Mouse (Mus musculus): ENCODE measurements at regions not wholly inside any gene's neighbourhood (a gene's known extent, or its start where the extent isn't known, plus 50 kb on each side); places are given as distances from the start of the nearest gene placed in this dataset.

GRCm38 (mm10) chr19:14124250-14124827, 211.0 kb downstream of the Olfr1505 start:
- no peak overlapping the region for H3K27ac ChIP-seq
- no peaks in the 10 kb centered on the region for H3K36me3 ChIP-seq
- no peaks in the 10 kb centered on the region for H3K27me3 ChIP-seq (replicated peaks)
- H3K9ac ChIP-seq = no peak overlapping the region
- WGBS = 63% methylated on average over 5 of the region's 5 CpGs
- H3K9me3 ChIP-seq = no peaks in the 10 kb centered on the region
- peaks cover 5% of the 10 kb centered on the region; the same call in 1 of the 2 replicates for H3K4me1 ChIP-seq
- ATAC-seq (ENCODE audit: low FRiP score, low read depth) = no peak
- H3K4me3 ChIP-seq = no peak overlapping the region
- H3K4me2 ChIP-seq (replicated peaks) = no peak overlapping the region

- no peaks in the 10 kb centered on the region for H3K27me3 ChIP-seq (replicated peaks)
- no peak for ATAC-seq (ENCODE audit: low FRiP score, low read depth)
- 76% methylated on average over 5 of the region's 5 CpGs for WGBS
Observed at GRCm38 (mm10) chr19:14124986-14125385, 211.7 kb downstream of the Olfr1505 start.

DNA sequence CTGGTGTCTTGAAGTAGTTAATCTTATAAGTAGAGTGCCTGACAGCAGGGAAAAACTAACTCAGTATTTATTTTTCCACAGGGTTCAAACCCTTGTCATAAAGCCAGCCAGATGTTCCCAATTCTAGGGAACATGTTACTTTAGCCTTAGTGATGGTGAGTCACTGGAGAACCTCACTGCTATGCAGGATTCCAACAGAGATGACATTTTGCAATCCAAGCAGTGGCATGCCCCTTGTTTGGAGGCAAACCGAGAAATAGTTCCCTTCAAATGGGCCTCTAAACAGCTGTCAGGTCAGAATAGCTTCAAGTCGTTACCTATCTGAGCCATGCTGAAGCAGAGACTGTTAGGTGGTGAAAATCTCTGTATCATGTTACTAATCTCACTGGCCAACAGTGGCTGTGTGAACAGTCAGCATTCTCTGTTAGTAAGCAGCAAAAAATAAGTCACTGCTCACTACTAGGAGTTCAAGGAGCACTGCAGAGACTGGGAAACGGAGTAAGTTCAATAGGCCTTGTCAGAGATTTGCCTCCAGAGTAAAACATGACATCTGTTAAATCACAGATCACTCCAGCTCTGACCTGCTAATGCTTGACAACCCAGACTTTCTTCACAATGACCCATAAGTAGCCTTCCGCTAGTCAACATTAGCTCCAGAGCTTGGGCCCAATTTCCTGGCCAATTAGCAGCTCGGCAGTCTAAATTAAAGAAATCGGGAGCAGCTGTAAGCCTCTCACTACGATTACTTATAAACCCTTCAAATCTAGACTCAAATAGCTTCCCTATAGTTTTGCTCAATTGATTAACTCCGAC, 215.3 kb downstream of the Olfr1505 start:
- Histone ChIP-seq H3K4me3 (no peak overlapping the region), H3K9me3 (no peaks in the 10 kb centered on the region), H3K9ac (no peak overlapping the region), H3K27me3 (replicated peaks) (no peaks in the 10 kb centered on the region), H3K4me2 (replicated peaks) (no peak overlapping the region), H3K36me3 (no peaks in the 10 kb centered on the region), H3K27ac (no peak overlapping the region), H3K4me1 (no peaks in the 10 kb centered on the region)
- ATAC-seq (ENCODE audit: low FRiP score, low read depth) = no peak
- WGBS = 72% methylated on average over 8 of the region's 8 CpGs

More at GRCm38 (mm10) chr19:14124986-14125385, 211.7 kb downstream of the Olfr1505 start:
- Histone ChIP-seq H3K27ac (no peak overlapping the region), H3K9ac (no peak overlapping the region), H3K4me2 (replicated peaks) (no peak overlapping the region), H3K36me3 (no peaks in the 10 kb centered on the region), H3K9me3 (no peaks in the 10 kb centered on the region), H3K4me1 (peaks cover 5% of the 10 kb centered on the region; the same call in 1 of the 2 replicates), H3K4me3 (no peak overlapping the region)

- 74% methylated on average over 3 of the region's 3 CpGs for WGBS
- no peak for ATAC-seq (ENCODE audit: low FRiP score, low read depth)
- no peaks in the 10 kb centered on the region for H3K9me3 ChIP-seq
- H3K4me3 ChIP-seq = no peak overlapping the region
- no peaks in the 10 kb centered on the region for H3K27me3 ChIP-seq (replicated peaks)
- no peak overlapping the region for H3K4me2 ChIP-seq (replicated peaks)
- H3K9ac ChIP-seq = no peak overlapping the region
- H3K36me3 ChIP-seq = no peaks in the 10 kb centered on the region
- H3K4me1 ChIP-seq = no peaks in the 10 kb centered on the region
- H3K27ac ChIP-seq = no peak overlapping the region
Observed at GRCm38 (mm10) chr19:14161217-14161616, 247.9 kb downstream of the Olfr1505 start.

DNA sequence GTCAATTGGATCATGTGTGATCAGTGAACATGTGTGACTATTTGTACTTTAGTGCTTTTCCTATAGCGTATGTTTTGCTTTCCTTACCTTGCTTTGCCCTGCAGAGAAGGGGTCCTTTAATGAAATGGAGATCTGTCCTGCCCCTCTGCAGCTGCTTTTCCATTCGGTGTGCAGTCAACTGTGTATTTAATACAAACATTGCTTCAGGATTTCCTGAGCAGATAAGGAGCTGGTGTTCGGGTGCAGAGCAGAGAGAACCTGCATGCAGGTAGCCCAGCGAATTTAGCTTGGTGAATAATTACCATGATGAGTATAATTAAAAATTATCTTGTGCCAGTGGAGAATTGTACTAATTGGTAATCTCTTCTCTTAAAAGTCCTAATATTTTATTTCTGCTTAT, 249.4 kb downstream of the Olfr1505 start:
- Histone ChIP-seq H3K36me3 (no peaks in the 10 kb centered on the region), H3K9me3 (no peaks in the 10 kb centered on the region), H3K4me1 (no peaks in the 10 kb centered on the region), H3K4me3 (no peak overlapping the region), H3K4me2 (replicated peaks) (no peak overlapping the region), H3K9ac (no peak overlapping the region), H3K27ac (no peak overlapping the region), H3K27me3 (replicated peaks) (no peaks in the 10 kb centered on the region)
- WGBS = 68% methylated on average over 4 of the region's 4 CpGs
- no peak for ATAC-seq (ENCODE audit: low FRiP score, low read depth)

GRCm38 (mm10) chr19:14165775-14166174, 252.4 kb downstream of the Olfr1505 start:
- Histone ChIP-seq H3K4me3 (no peak overlapping the region), H3K9ac (no peak overlapping the region), H3K4me2 (replicated peaks) (no peak overlapping the region), H3K4me1 (no peaks in the 10 kb centered on the region), H3K27ac (no peak overlapping the region), H3K27me3 (replicated peaks) (no peaks in the 10 kb centered on the region), H3K36me3 (no peaks in the 10 kb centered on the region), H3K9me3 (no peaks in the 10 kb centered on the region)
- WGBS = 76% methylated on average over 2 of the region's 2 CpGs
- ATAC-seq (ENCODE audit: low FRiP score, low read depth) = no peak

- H3K9ac ChIP-seq = no peak overlapping the region
- H3K4me2 ChIP-seq (replicated peaks) = no peak overlapping the region
- no peak for ATAC-seq (ENCODE audit: low FRiP score, low read depth)
- H3K4me1 ChIP-seq = no peaks in the 10 kb centered on the region
- H3K27ac ChIP-seq = no peak overlapping the region
- no peaks in the 10 kb centered on the region for H3K36me3 ChIP-seq
- no peaks in the 10 kb centered on the region for H3K27me3 ChIP-seq (replicated peaks)
- WGBS = 23% methylated on average over 4 of the region's 4 CpGs
- H3K9me3 ChIP-seq = no peaks in the 10 kb centered on the region
- no peak overlapping the region for H3K4me3 ChIP-seq
Observed at GRCm38 (mm10) chr19:14180244-14180643, 266.9 kb downstream of the Olfr1505 start.

DNA sequence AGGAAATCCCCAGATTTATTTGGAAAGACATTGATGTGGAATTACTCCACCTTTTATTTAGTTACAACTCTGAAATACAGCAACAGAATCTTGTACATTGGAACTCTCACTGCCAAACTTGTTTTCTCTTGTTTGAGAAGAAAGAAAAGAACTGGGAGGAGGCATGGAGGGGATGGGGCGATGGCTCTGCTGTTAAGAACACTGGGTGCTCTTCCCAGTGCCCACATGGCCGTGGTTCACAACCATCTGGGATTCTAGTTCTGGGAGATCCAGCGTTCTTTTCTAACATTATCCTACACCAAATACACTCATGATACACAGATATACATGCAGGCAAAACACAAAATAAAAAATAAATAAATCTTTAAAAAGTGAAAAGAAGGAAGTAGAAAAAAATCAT, 267.6 kb downstream of the Olfr1505 start:
- H3K4me1 ChIP-seq = no peaks in the 10 kb centered on the region
- H3K9me3 ChIP-seq = no peaks in the 10 kb centered on the region
- WGBS = 82% methylated on average over 3 of the region's 3 CpGs
- ATAC-seq (ENCODE audit: low FRiP score, low read depth) = no peak
- no peaks in the 10 kb centered on the region for H3K27me3 ChIP-seq (replicated peaks)
- no peak overlapping the region for H3K27ac ChIP-seq
- H3K9ac ChIP-seq = no peak overlapping the region
- no peak overlapping the region for H3K4me2 ChIP-seq (replicated peaks)
- H3K4me3 ChIP-seq = no peak overlapping the region
- H3K36me3 ChIP-seq = no peaks in the 10 kb centered on the region

DNA sequence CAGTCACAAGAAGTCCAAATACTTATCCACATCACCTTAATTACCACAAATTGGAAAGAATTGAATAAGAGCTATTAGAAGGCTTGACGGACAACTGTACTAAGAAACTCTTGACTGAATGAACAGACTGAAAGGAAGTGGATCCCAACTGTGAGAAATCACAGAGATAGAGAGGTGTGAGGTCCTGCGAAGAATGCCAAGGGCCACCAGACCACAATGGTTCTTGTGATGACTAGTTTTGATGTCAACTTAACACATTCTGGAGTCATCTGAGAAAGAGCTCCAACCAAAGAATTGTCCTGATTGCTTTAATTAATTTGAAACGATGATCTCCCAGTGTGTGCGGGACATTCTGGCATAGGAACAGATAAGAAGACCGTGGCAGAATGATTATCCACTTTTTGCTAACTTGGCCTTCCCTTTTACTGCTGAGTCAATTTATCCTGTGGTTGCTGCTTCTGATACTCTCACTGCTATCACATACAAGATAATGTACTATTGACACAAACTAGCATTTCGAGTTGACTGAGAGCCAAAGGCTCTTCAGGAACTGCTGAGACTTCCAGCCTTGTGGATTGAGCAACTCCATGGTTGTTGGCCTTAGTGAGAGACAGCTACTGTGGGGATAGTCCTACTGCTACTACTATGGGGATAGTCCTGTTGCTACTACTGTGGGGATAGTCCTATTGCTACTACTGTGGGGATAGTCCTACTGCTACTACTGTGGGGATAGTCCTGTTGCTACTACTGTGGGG, 268.5 kb downstream of the Olfr1505 start:
- Histone ChIP-seq H3K4me1 (no peaks in the 10 kb centered on the region), H3K27me3 (replicated peaks) (no peaks in the 10 kb centered on the region), H3K4me2 (replicated peaks) (no peak overlapping the region), H3K9ac (no peak overlapping the region), H3K4me3 (no peak overlapping the region), H3K9me3 (no peaks in the 10 kb centered on the region), H3K27ac (no peak overlapping the region), H3K36me3 (no peaks in the 10 kb centered on the region)
- ATAC-seq (ENCODE audit: low FRiP score, low read depth) = no peak
- 93% methylated on average over 6 of the region's 6 CpGs for WGBS

DNA sequence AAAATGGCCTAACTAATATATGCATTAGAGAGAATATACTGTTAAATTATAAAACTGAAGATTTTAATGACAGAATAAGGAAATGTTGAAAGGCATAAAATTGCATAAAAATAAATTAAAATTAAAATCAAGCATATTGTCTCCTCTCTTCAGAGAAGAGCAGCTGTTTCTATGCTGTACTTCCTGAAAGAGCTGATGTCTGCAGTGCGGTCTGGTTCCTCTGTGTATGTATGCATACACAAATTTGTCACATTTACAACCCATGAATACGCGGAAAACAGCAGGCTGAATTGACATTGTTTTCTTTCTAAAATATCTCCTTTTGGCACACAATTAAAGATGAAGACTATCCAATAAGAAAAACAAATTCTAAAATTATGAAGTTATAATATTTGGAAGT, 278.5 kb downstream of the Olfr1505 start:
- Histone ChIP-seq H3K4me1 (no peaks in the 10 kb centered on the region), H3K27ac (no peak overlapping the region), H3K27me3 (replicated peaks) (no peaks in the 10 kb centered on the region), H3K9me3 (no peaks in the 10 kb centered on the region), H3K36me3 (no peaks in the 10 kb centered on the region), H3K9ac (no peak overlapping the region), H3K4me3 (no peak overlapping the region), H3K4me2 (replicated peaks) (no peak overlapping the region)
- 88% methylated on average over 3 of the region's 3 CpGs for WGBS
- ATAC-seq (ENCODE audit: low FRiP score, low read depth) = no peak

GRCm38 (mm10) chr19:14197864-14198263, 284.5 kb downstream of the Olfr1505 start:
- Histone ChIP-seq H3K9me3 (no peaks in the 10 kb centered on the region), H3K4me2 (replicated peaks) (no peak overlapping the region), H3K9ac (no peak overlapping the region), H3K4me1 (no peaks in the 10 kb centered on the region), H3K4me3 (no peak overlapping the region), H3K27me3 (replicated peaks) (no peaks in the 10 kb centered on the region), H3K27ac (no peak overlapping the region), H3K36me3 (no peaks in the 10 kb centered on the region)
- 86% methylated on average over 3 of the region's 3 CpGs for WGBS
- ATAC-seq (ENCODE audit: low FRiP score, low read depth) = no peak

DNA sequence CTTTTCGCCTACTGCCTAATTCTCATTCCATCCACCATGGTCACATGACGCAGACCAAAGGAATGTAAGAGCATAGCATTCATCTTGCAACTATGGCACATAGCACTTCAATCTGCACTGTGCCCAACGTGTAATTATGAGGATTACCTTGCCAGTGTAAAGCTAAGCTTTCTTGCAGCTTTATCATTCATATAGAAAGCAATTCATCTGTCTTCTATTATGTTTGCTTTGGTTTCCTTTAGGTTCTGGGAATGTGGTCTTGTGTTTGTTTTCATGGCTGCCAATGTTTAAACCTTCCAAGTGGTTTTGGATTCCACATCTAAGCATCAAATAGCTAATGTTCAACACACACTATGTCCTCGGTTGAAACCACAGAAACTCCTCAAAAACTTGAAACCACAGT, 307.2 kb downstream of the Olfr1505 start:
- WGBS = 88% methylated on average over 4 of the region's 4 CpGs
- H3K4me2 ChIP-seq (replicated peaks) = no peak overlapping the region
- no peak overlapping the region for H3K9ac ChIP-seq
- H3K4me3 ChIP-seq = no peak overlapping the region
- H3K36me3 ChIP-seq = no peaks in the 10 kb centered on the region
- H3K4me1 ChIP-seq = no peaks in the 10 kb centered on the region
- no peaks in the 10 kb centered on the region for H3K27me3 ChIP-seq (replicated peaks)
- H3K27ac ChIP-seq = no peak overlapping the region
- H3K9me3 ChIP-seq = no peaks in the 10 kb centered on the region
- no peak for ATAC-seq (ENCODE audit: low FRiP score, low read depth)

Measured in neural tube, embryonic 12.5 days (tissue).